Mouse (Mus musculus): ENCODE results near the gene Lilra6. TPM values are rescaled to one million over a fixed set of nuclear protein-coding genes. Genes with fewer than 3 reads are reported as not detected.
"Not testable (repeated sequence)": the region's sequence is repeated elsewhere in the genome, so short reads cannot be mapped to it uniquely, and the experiment has no call there.

The Lilra6 gene
- total RNA-seq (2014; rRNA removed; ENCODE audit: low replicate concordance) (0.12 TPM in 1 of 2 replicates, not detected in the other), polyA plus RNA-seq (2015; fragmentation: Nextera tagmentation; extraction: Ambion mirVana) (0.08 and 0.14 TPM in 2 replicates)

GRCm38 (mm10) chr7:3915387-3915786 is at the start of gene Lilra6:
Lilra6 (minus strand) TSS chr7:3915503.
- not testable (repeated sequence) for H3K27me3 ChIP-seq (ENCODE audit: control insufficient read depth, insufficient read depth, low read length); H3K9ac ChIP-seq (replicated peaks; ENCODE audit: low read depth, low read length); H3K4me3 ChIP-seq (ENCODE audit: low read depth, low read length); DNase-seq (ENCODE audit: low spot score); ATAC-seq (ENCODE audit: insufficient read depth, low read depth); H3K36me3 ChIP-seq (replicated peaks; ENCODE audit: control insufficient read depth, insufficient read depth, low read length); H3K4me1 ChIP-seq (ENCODE audit: control insufficient read depth, insufficient read depth); H3K4me2 ChIP-seq (ENCODE audit: low read depth, low read length); H3K27ac ChIP-seq (ENCODE audit: low read depth); H3K9me3 ChIP-seq (replicated peaks; ENCODE audit: control insufficient read depth, low read length)
- 57% methylated on average over 2 of the region's 2 CpGs for WGBS

GRCm38 (mm10) chr7:3962017-3962416 is 46.7 kb upstream of the Lilra6 start:
- TF ChIP-seq EP300 (IDR thresholded peaks at IDR 0.05; ENCODE audit: low read depth) (no peak), CTCF (IDR thresholded peaks at IDR 0.05; ENCODE audit: low read depth) (no peak)
- Histone ChIP-seq H3K4me3 (ENCODE audit: low read depth, low read length) (no peak overlapping the region), H3K4me2 (ENCODE audit: low read depth, low read length) (no peak overlapping the region), H3K27me3 (ENCODE audit: control insufficient read depth, insufficient read depth, low read length) (no peaks in the 10 kb centered on the region), H3K36me3 (replicated peaks; ENCODE audit: control insufficient read depth, insufficient read depth, low read length) (no peaks in the 10 kb centered on the region), H3K27ac (ENCODE audit: low read depth) (no peak overlapping the region), H3K9me3 (replicated peaks; ENCODE audit: control insufficient read depth, low read length) (no peaks in the 10 kb centered on the region), H3K4me1 (ENCODE audit: control insufficient read depth, insufficient read depth) (no peaks in the 10 kb centered on the region), H3K9ac (replicated peaks; ENCODE audit: low read depth, low read length) (no peak overlapping the region)
- DNase-seq (ENCODE audit: low spot score) (no peak), ATAC-seq (ENCODE audit: insufficient read depth, low read depth) (no peak)
- 76% methylated on average over 2 of the region's 2 CpGs for WGBS

DNA sequence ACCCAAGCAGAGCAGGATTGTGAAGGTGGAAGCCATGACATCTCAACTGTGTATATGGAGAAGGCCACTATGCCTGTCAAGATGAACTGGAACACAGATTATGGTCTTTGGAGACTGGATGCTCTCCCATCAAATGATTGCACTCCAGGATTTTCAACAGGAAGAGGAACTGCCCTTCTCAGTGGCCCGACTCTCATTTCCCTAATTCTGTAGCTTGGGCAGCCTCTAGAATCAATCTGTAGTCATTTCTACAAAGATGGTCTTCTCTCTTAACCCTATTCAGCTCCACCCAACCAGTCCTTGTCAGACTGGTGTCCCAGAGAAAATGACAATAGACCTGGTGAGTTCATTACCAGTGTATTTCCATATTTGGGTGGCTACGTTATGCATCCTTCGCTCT is 42.1 kb upstream of the Lilra6 start:
- ATAC-seq (ENCODE audit: insufficient read depth, low read depth): no peak
- no peaks in the 10 kb centered on the region for H3K4me1 ChIP-seq (ENCODE audit: control insufficient read depth, insufficient read depth)
- DNase-seq (ENCODE audit: low spot score): no peak
- no peaks in the 10 kb centered on the region for H3K27me3 ChIP-seq (ENCODE audit: control insufficient read depth, insufficient read depth, low read length)
- no peak overlapping the region for H3K27ac ChIP-seq (ENCODE audit: low read depth)
- H3K4me3 ChIP-seq (ENCODE audit: low read depth, low read length): no peak overlapping the region
- no peaks in the 10 kb centered on the region for H3K36me3 ChIP-seq (replicated peaks; ENCODE audit: control insufficient read depth, insufficient read depth, low read length)
- no peaks in the 10 kb centered on the region for H3K9me3 ChIP-seq (replicated peaks; ENCODE audit: control insufficient read depth, low read length)
- no peak for TF ChIP-seq CTCF (IDR thresholded peaks at IDR 0.05; ENCODE audit: low read depth)
- no peak for TF ChIP-seq EP300 (IDR thresholded peaks at IDR 0.05; ENCODE audit: low read depth)
- H3K4me2 ChIP-seq (ENCODE audit: low read depth, low read length): no peak overlapping the region
- 69% methylated on average over 3 of the region's 3 CpGs for WGBS
- no peak overlapping the region for H3K9ac ChIP-seq (replicated peaks; ENCODE audit: low read depth, low read length)

GRCm38 (mm10) chr7:3949159-3949558 is 33.9 kb upstream of the Lilra6 start:
- Histone ChIP-seq H3K27ac (ENCODE audit: low read depth) (no peak overlapping the region), H3K27me3 (ENCODE audit: control insufficient read depth, insufficient read depth, low read length) (no peaks in the 10 kb centered on the region), H3K4me2 (ENCODE audit: low read depth, low read length) (no peak overlapping the region), H3K4me3 (ENCODE audit: low read depth, low read length) (no peak overlapping the region), H3K36me3 (replicated peaks; ENCODE audit: control insufficient read depth, insufficient read depth, low read length) (no peaks in the 10 kb centered on the region), H3K9ac (replicated peaks; ENCODE audit: low read depth, low read length) (no peak overlapping the region), H3K9me3 (replicated peaks; ENCODE audit: control insufficient read depth, low read length) (no peaks in the 10 kb centered on the region), H3K4me1 (ENCODE audit: control insufficient read depth, insufficient read depth) (no peaks in the 10 kb centered on the region)
- WGBS: 65% methylated on average over 3 of the region's 3 CpGs
- ATAC-seq (ENCODE audit: insufficient read depth, low read depth) (no peak), DNase-seq (ENCODE audit: low spot score) (no peak)
- TF ChIP-seq EP300 (IDR thresholded peaks at IDR 0.05; ENCODE audit: low read depth) (no peak), CTCF (IDR thresholded peaks at IDR 0.05; ENCODE audit: low read depth) (no peak)

GRCm38 (mm10) chr7:3948223-3948622 is 32.9 kb upstream of the Lilra6 start:
- WGBS: 66% methylated on average over 4 of the region's 4 CpGs
- H3K9ac ChIP-seq (replicated peaks; ENCODE audit: low read depth, low read length): no peak overlapping the region
- no peaks in the 10 kb centered on the region for H3K9me3 ChIP-seq (replicated peaks; ENCODE audit: control insufficient read depth, low read length)
- H3K27me3 ChIP-seq (ENCODE audit: control insufficient read depth, insufficient read depth, low read length): no peaks in the 10 kb centered on the region
- no peak for TF ChIP-seq EP300 (IDR thresholded peaks at IDR 0.05; ENCODE audit: low read depth)
- TF ChIP-seq CTCF (IDR thresholded peaks at IDR 0.05; ENCODE audit: low read depth): no peak
- H3K4me1 ChIP-seq (ENCODE audit: control insufficient read depth, insufficient read depth): no peaks in the 10 kb centered on the region
- no peak overlapping the region for H3K4me2 ChIP-seq (ENCODE audit: low read depth, low read length)
- H3K4me3 ChIP-seq (ENCODE audit: low read depth, low read length): no peak overlapping the region
- no peak for DNase-seq (ENCODE audit: low spot score)
- H3K36me3 ChIP-seq (replicated peaks; ENCODE audit: control insufficient read depth, insufficient read depth, low read length): no peaks in the 10 kb centered on the region
- ATAC-seq (ENCODE audit: insufficient read depth, low read depth): no peak
- H3K27ac ChIP-seq (ENCODE audit: low read depth): no peak overlapping the region

- 49% methylated on average over 4 of the region's 4 CpGs for WGBS
- H3K4me3 ChIP-seq (ENCODE audit: low read depth, low read length): no peak overlapping the region
- no peaks in the 10 kb centered on the region for H3K4me1 ChIP-seq (ENCODE audit: control insufficient read depth, insufficient read depth)
- no peak for TF ChIP-seq EP300 (IDR thresholded peaks at IDR 0.05; ENCODE audit: low read depth)
- H3K36me3 ChIP-seq (replicated peaks; ENCODE audit: control insufficient read depth, insufficient read depth, low read length): no peaks in the 10 kb centered on the region
- no peak overlapping the region for H3K4me2 ChIP-seq (ENCODE audit: low read depth, low read length)
- H3K27me3 ChIP-seq (ENCODE audit: control insufficient read depth, insufficient read depth, low read length): no peaks in the 10 kb centered on the region
- no peak overlapping the region for H3K9ac ChIP-seq (replicated peaks; ENCODE audit: low read depth, low read length)
- ATAC-seq (ENCODE audit: insufficient read depth, low read depth) (no peak), DNase-seq (ENCODE audit: low spot score) (no peak)
- no peaks in the 10 kb centered on the region for H3K9me3 ChIP-seq (replicated peaks; ENCODE audit: control insufficient read depth, low read length)
- no peak overlapping the region for H3K27ac ChIP-seq (ENCODE audit: low read depth)
Measured at GRCm38 (mm10) chr7:3946117-3946516, 30.8 kb upstream of the Lilra6 start.

Data from heart, postnatal 0 days (tissue).